Mouse (Mus musculus) frontal cortex, postnatal 14 days (tissue): ENCODE measurements around the gene Gm906.
"Not testable (repeated sequence)": the region's sequence is repeated elsewhere in the genome, so short reads cannot be mapped to it uniquely, and the experiment has no call there.

ENCODE experiments used
- DNase-seq, 2 experiments: peaks; one replicate each; pipeline ENCODE4 v3.0.0; 2022; ENCODE audit warnings: low spot score in 2 of 2

Gene Gm906

GRCm38 (mm10) chr13:50250208-50250607 is at the start of gene Gm906:
Gene Gm906 (minus strand): TSS chr13:50250308.
- not testable (repeated sequence) for DNase-seq

- DNase-seq = not testable (repeated sequence)
Observed at GRCm38 (mm10) chr13:50283308-50283707, 33.2 kb upstream of the Gm906 start.

GRCm38 (mm10) chr13:50236487-50236886 is 13.6 kb downstream of the Gm906 start:
- no peak for DNase-seq

- not testable (repeated sequence) for DNase-seq
Observed at GRCm38 (mm10) chr13:50211842-50212241, 38.3 kb downstream of the Gm906 start.

- DNase-seq = not testable (repeated sequence)
Observed at GRCm38 (mm10) chr13:50210191-50210590, 39.9 kb downstream of the Gm906 start.

- not testable (repeated sequence) for DNase-seq
Observed at GRCm38 (mm10) chr13:50209651-50210050, 40.5 kb downstream of the Gm906 start.

GRCm38 (mm10) chr13:50207966-50208365 is 42.1 kb downstream of the Gm906 start:
- DNase-seq = no peak

GRCm38 (mm10) chr13:50196831-50197230 is 53.3 kb downstream of the Gm906 start:
- not testable (repeated sequence) for DNase-seq
